Mouse (Mus musculus): Measurements from ENCODE around the gene Ppm1b.

The Ppm1b gene

GRCm38 (mm10) chr17:85073214-85073613 is 116.7 kb downstream of the Ppm1b start:
- WGBS, result 43% methylated on average over 7 of the region's 7 CpGs
